Mouse (Mus musculus): ENCODE measurements around the gene Ltb. TPM values are rescaled to one million over a fixed set of nuclear protein-coding genes. Genes with fewer than 3 reads are reported as not detected.

Gene Ltb
- polyA plus RNA-seq, 1 experiment from 2014 or later = 0.16 TPM

- Histone ChIP-seq H3K36me3 (replicated peaks) (peaks cover 33% of the 10 kb centered on the region), H3K9me3 (no peaks in the 10 kb centered on the region), H3K4me3 (peak overlapping the region; percentile 85), H3K27ac (peak overlapping the region; percentile 99), H3K27me3 (ENCODE audit: poor library complexity, severe bottlenecking) (no peaks in the 10 kb centered on the region), H3K4me1 (peaks cover 57% of the 10 kb centered on the region)
- no peak for DNase-seq (ENCODE audit: extremely low spot score, low spot score)
- 38% methylated on average over 12 of the region's 12 CpGs for whole genome bisulfite sequencing
Observed at GRCm38 (mm10) chr17:35240384-35241304, 46.4 kb downstream of the Ltb start.

GRCm38 (mm10) chr17:35241305-35242014 is 47.2 kb downstream of the Ltb start, which contains the start of gene Ddx39b:
Gene Ddx39b (plus strand): TSS chr17:35241746.
- Histone ChIP-seq H3K4me1 (peaks cover 60% of the 10 kb centered on the region), H3K4me3 (peak within 1 kb of the TSS; percentile 85), H3K36me3 (replicated peaks) (peaks cover 41% of the 10 kb centered on the region), H3K9me3 (no peaks in the 10 kb centered on the region), H3K27ac (peak within 1 kb of the TSS; percentile 99), H3K27me3 (ENCODE audit: poor library complexity, severe bottlenecking) (no peaks in the 10 kb centered on the region)
- peak; percentile 94 for DNase-seq (ENCODE audit: extremely low spot score, low spot score)
- under 1% methylated on average over 69 of the region's 69 CpGs for WGBS

- Histone ChIP-seq H3K27ac (peak overlapping the region; percentile 99), H3K4me1 (peaks cover 60% of the 10 kb centered on the region), H3K27me3 (ENCODE audit: poor library complexity, severe bottlenecking) (no peaks in the 10 kb centered on the region), H3K36me3 (replicated peaks) (peaks cover 49% of the 10 kb centered on the region), H3K4me3 (peak overlapping the region; percentile 85), H3K9me3 (no peaks in the 10 kb centered on the region)
- peak; percentile 64 for DNase-seq (ENCODE audit: extremely low spot score, low spot score)
- WGBS = under 1% methylated on average over 55 of the region's 55 CpGs
Observed at GRCm38 (mm10) chr17:35242015-35242941, 48.0 kb downstream of the Ltb start.

GRCm38 (mm10) chr17:35243086-35243485 is 48.8 kb downstream of the Ltb start:
- Histone ChIP-seq H3K27me3 (ENCODE audit: poor library complexity, severe bottlenecking) (no peaks in the 10 kb centered on the region), H3K36me3 (replicated peaks) (peaks cover 54% of the 10 kb centered on the region), H3K4me1 (peaks cover 60% of the 10 kb centered on the region), H3K27ac (peak overlapping the region; percentile 99), H3K9me3 (no peaks in the 10 kb centered on the region), H3K4me3 (peak overlapping the region; percentile 85)
- WGBS = 20% methylated on average over 16 of the region's 16 CpGs
- DNase-seq (ENCODE audit: extremely low spot score, low spot score) = peak; percentile 41

GRCm38 (mm10) chr17:35244999-35245398 is 50.8 kb downstream of the Ltb start:
- H3K4me1 ChIP-seq = peaks cover 59% of the 10 kb centered on the region
- no peak overlapping the region for H3K27ac ChIP-seq
- no peaks in the 10 kb centered on the region for H3K9me3 ChIP-seq
- no peak for DNase-seq (ENCODE audit: extremely low spot score, low spot score)
- no peaks in the 10 kb centered on the region for H3K27me3 ChIP-seq (ENCODE audit: poor library complexity, severe bottlenecking)
- 80% methylated on average over 2 of the region's 2 CpGs for WGBS
- H3K4me3 ChIP-seq = peak overlapping the region; percentile 85
- peaks cover 73% of the 10 kb centered on the region for H3K36me3 ChIP-seq (replicated peaks)

Small RNA genes within 50 kb of the gene (microRNA-seq; reads per million reads assigned to microRNA genes)
- gene Mir6973a = not detected
- gene Mir6974 = not detected
- 2.7 reads per million for gene Mir6975

Other genes with a start within 250 kb of the Ltb start
- 0.07 TPM in 1 of 2 replicates, not detected in the other for gene Hspa1b, start 235.2 kb upstream of the Ltb start, polyA plus RNA-seq (2016; fragmentation: Nextera tagmentation; extraction: Ambion mirVana)
- gene Gm20481, start 224.5 kb upstream of the Ltb start, polyA plus RNA-seq (2016; fragmentation: Nextera tagmentation; extraction: Ambion mirVana) = not detected in 2 replicates
- 0.94 and 2.1 TPM in 2 replicates for gene Hspa1a, start 222.3 kb upstream of the Ltb start, polyA plus RNA-seq (2016; fragmentation: Nextera tagmentation; extraction: Ambion mirVana)
- 1.1 TPM in 2 replicates for gene Hspa1l, start 221.7 kb upstream of the Ltb start, polyA plus RNA-seq (2016; fragmentation: Nextera tagmentation; extraction: Ambion mirVana)
- 363 and 375 TPM in 2 replicates for gene Lsm2, start 212.6 kb upstream of the Ltb start, polyA plus RNA-seq (2016; fragmentation: Nextera tagmentation; extraction: Ambion mirVana)
- 229 and 234 TPM in 2 replicates for gene Vars, start 193.5 kb upstream of the Ltb start, polyA plus RNA-seq (2016; fragmentation: Nextera tagmentation; extraction: Ambion mirVana)
- 0.19 and 0.22 TPM in 2 replicates for gene Vwa7, start 177.9 kb upstream of the Ltb start, polyA plus RNA-seq (2016; fragmentation: Nextera tagmentation; extraction: Ambion mirVana)
- gene Sapcd1, start 166.4 kb upstream of the Ltb start, polyA plus RNA-seq (2016; fragmentation: Nextera tagmentation; extraction: Ambion mirVana) = 3.0 and 4.1 TPM in 2 replicates
- 4.3 and 5.1 TPM in 2 replicates for gene Msh5, start 147.7 kb upstream of the Ltb start, polyA plus RNA-seq (2016; fragmentation: Nextera tagmentation; extraction: Ambion mirVana)
- gene Clic1, start 144.5 kb upstream of the Ltb start, polyA plus RNA-seq (2016; fragmentation: Nextera tagmentation; extraction: Ambion mirVana) = 174 and 179 TPM in 2 replicates
- gene Ddah2, start 135.4 kb upstream of the Ltb start, polyA plus RNA-seq (2016; fragmentation: Nextera tagmentation; extraction: Ambion mirVana) = 414 and 441 TPM in 2 replicates
- gene Ly6g6c, start 129.1 kb upstream of the Ltb start, polyA plus RNA-seq (2016; fragmentation: Nextera tagmentation; extraction: Ambion mirVana) = 0.25 TPM in 1 of 2 replicates, not detected in the other
- gene Mpig6b, start 128.3 kb upstream of the Ltb start, polyA plus RNA-seq (2016; fragmentation: Nextera tagmentation; extraction: Ambion mirVana) = 0.59 and 0.72 TPM in 2 replicates
- gene Ly6g6e, start 117.5 kb upstream of the Ltb start, polyA plus RNA-seq (2016; fragmentation: Nextera tagmentation; extraction: Ambion mirVana) = 1.00 TPM in 1 of 2 replicates, not detected in the other
- gene Ly6g6d, start 116.4 kb upstream of the Ltb start, polyA plus RNA-seq (2016; fragmentation: Nextera tagmentation; extraction: Ambion mirVana) = 1.8 and 2.0 TPM in 2 replicates
- 0.46 and 0.69 TPM in 2 replicates for gene Ly6g6f, start 108.8 kb upstream of the Ltb start, polyA plus RNA-seq (2016; fragmentation: Nextera tagmentation; extraction: Ambion mirVana)
- gene Abhd16a, start 105.2 kb upstream of the Ltb start, polyA plus RNA-seq (2016; fragmentation: Nextera tagmentation; extraction: Ambion mirVana) = 51.8 and 52.7 TPM in 2 replicates
- not detected in 2 replicates for gene Ly6g5c, start 86.2 kb upstream of the Ltb start, polyA plus RNA-seq (2016; fragmentation: Nextera tagmentation; extraction: Ambion mirVana)
- 1.2 and 1.4 TPM in 2 replicates for gene Ly6g5b, start 79.0 kb upstream of the Ltb start, polyA plus RNA-seq (2016; fragmentation: Nextera tagmentation; extraction: Ambion mirVana)
- 33.9 and 42.2 TPM in 2 replicates for gene Gpank1, start 73.0 kb upstream of the Ltb start, polyA plus RNA-seq (2016; fragmentation: Nextera tagmentation; extraction: Ambion mirVana)
- gene Csnk2b, start 72.4 kb upstream of the Ltb start, polyA plus RNA-seq (2016; fragmentation: Nextera tagmentation; extraction: Ambion mirVana) = 290 and 303 TPM in 2 replicates
- gene D17H6S53E, start 68.1 kb upstream of the Ltb start, polyA plus RNA-seq (2016; fragmentation: Nextera tagmentation; extraction: Ambion mirVana) = 7.8 and 10.6 TPM in 2 replicates
- gene Apom, start 62.4 kb upstream of the Ltb start, polyA plus RNA-seq (2016; fragmentation: Nextera tagmentation; extraction: Ambion mirVana) = 0.74 and 0.97 TPM in 2 replicates
- gene Bag6, start 59.3 kb upstream of the Ltb start, polyA plus RNA-seq (2016; fragmentation: Nextera tagmentation; extraction: Ambion mirVana) = 65.9 and 69.0 TPM in 2 replicates
- gene Prrc2a, start 29.5 kb upstream of the Ltb start, polyA plus RNA-seq (2016; fragmentation: Nextera tagmentation; extraction: Ambion mirVana) = 195 and 200 TPM in 2 replicates
- gene Aif1, start 18.4 kb upstream of the Ltb start, polyA plus RNA-seq (2016; fragmentation: Nextera tagmentation; extraction: Ambion mirVana) = 3.3 and 3.9 TPM in 2 replicates
- gene Lst1, start 6.0 kb upstream of the Ltb start, polyA plus RNA-seq (2016; fragmentation: Nextera tagmentation; extraction: Ambion mirVana) = 3.3 and 4.7 TPM in 2 replicates
- 0.10 TPM in 1 of 2 replicates, not detected in the other for gene Tnf, start 7.6 kb downstream of the Ltb start, polyA plus RNA-seq (2016; fragmentation: Nextera tagmentation; extraction: Ambion mirVana)
- gene Lta, start 10.9 kb downstream of the Ltb start, polyA plus RNA-seq (2016; fragmentation: Nextera tagmentation; extraction: Ambion mirVana) = not detected in 2 replicates
- gene Gm16181, start 26.4 kb downstream of the Ltb start, polyA plus RNA-seq (2016; fragmentation: Nextera tagmentation; extraction: Ambion mirVana) = 0.53 TPM in 1 of 2 replicates, not detected in the other
- 7.0 and 7.7 TPM in 2 replicates for gene Atp6v1g2, start 39.2 kb downstream of the Ltb start, polyA plus RNA-seq (2016; fragmentation: Nextera tagmentation; extraction: Ambion mirVana)
- 10.0 and 11.5 TPM in 2 replicates for gene Nfkbil1, start 41.4 kb downstream of the Ltb start, polyA plus RNA-seq (2016; fragmentation: Nextera tagmentation; extraction: Ambion mirVana)
- 757 and 759 TPM in 2 replicates for gene Ddx39b, start 47.3 kb downstream of the Ltb start, polyA plus RNA-seq (2016; fragmentation: Nextera tagmentation; extraction: Ambion mirVana)
- 57.8 and 58.6 TPM in 2 replicates for gene H2-D1, start 68.3 kb downstream of the Ltb start, polyA plus RNA-seq (2016; fragmentation: Nextera tagmentation; extraction: Ambion mirVana)
- not detected in 2 replicates for gene H2-Q1, start 126.0 kb downstream of the Ltb start, polyA plus RNA-seq (2016; fragmentation: Nextera tagmentation; extraction: Ambion mirVana)
- 0.26 and 0.35 TPM in 2 replicates for gene H2-Q2, start 147.8 kb downstream of the Ltb start, polyA plus RNA-seq (2016; fragmentation: Nextera tagmentation; extraction: Ambion mirVana)
- gene H2-Q4, start 185.2 kb downstream of the Ltb start, polyA plus RNA-seq (2016; fragmentation: Nextera tagmentation; extraction: Ambion mirVana) = 3.0 and 3.1 TPM in 2 replicates
- 2.1 and 2.5 TPM in 2 replicates for gene H2-Q6, start 230.4 kb downstream of the Ltb start, polyA plus RNA-seq (2016; fragmentation: Nextera tagmentation; extraction: Ambion mirVana)
- 18.5 and 19.8 TPM in 2 replicates for gene H2-Q7, start 244.7 kb downstream of the Ltb start, polyA plus RNA-seq (2016; fragmentation: Nextera tagmentation; extraction: Ambion mirVana)

All from forebrain, embryonic 10.5 days (tissue).